Mouse (Mus musculus) adrenal gland, postnatal 25 days (tissue): Measurements from ENCODE around the gene Ncoa6. TPM values are rescaled to one million over a fixed set of nuclear protein-coding genes. Genes with fewer than 3 reads are reported as not detected.

Experiments used
- DNase-seq: peaks from one replicate; pipeline ENCODE4 v3.0.0; 2021; ENCODE audit warnings: mixed read lengths
- microRNA-seq, 2 experiments: library from miRNA; unstranded; fragments of <30 nt; microRNA quantifications; one replicate each; pipeline ENCODE4 v1.2.0; 2021
- total RNA-seq: library from RNA; stranded (reverse); gene quantifications from 2 replicates; pipeline ENCODE4 v1.2.3, GENCODE M21; 2021

Gene Ncoa6
- total RNA-seq, 1 experiment from 2014 or later = 58.4 TPM

- no peak for DNase-seq
Measured at GRCm38 (mm10) chr2:155367635-155368284, 105.9 kb downstream of the Ncoa6 start.

GRCm38 (mm10) chr2:155357686-155358399 is 115.9 kb downstream of the Ncoa6 start:
- DNase-seq = no peak

- peak; percentile 89 for DNase-seq
Measured at GRCm38 (mm10) chr2:155356971-155357591, 116.6 kb downstream of the Ncoa6 start, which contains the start of gene Pigu. TSS of gene Pigu (minus strand) at chr2:155357430.

GRCm38 (mm10) chr2:155354402-155354801 is 119.3 kb downstream of the Ncoa6 start:
- DNase-seq = no peak

DNA sequence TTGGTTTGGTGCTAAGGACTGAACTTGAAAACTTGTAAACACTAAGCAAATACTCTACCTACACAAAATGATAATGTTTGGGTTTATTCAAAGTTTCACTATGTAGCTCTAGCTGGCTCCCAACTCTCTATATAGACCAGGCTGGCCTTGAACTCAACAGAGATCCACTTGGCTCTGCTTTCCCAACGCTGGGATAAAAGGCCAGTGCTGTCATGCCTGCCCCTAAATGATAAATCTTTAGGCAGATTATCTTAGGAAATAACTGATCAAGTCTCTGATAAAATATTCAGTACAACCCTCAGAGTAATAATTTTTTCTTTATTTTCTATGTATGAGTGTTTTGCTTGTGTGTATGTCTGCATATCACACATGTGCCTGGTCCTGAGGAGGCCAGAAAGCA is 127.0 kb downstream of the Ncoa6 start:
- no peak for DNase-seq

Small RNA genes lying within 50 kb of the gene (microRNA-seq; reads per million reads assigned to microRNA genes)
- gene Mir695 = 0 reads per million in 2 experiments

Other genes starting within 250 kb of the Ncoa6 start
- gene Dynlrb1, start 237.4 kb downstream of the Ncoa6 start, total RNA-seq = 391 and 422 TPM in 2 replicates
- gene Map1lc3a, start 197.6 kb downstream of the Ncoa6 start, total RNA-seq = 818 and 895 TPM in 2 replicates
- gene Pigu, start 116.5 kb downstream of the Ncoa6 start, total RNA-seq = 40.9 and 46.2 TPM in 2 replicates
- gene Trp53inp2, start 92.8 kb downstream of the Ncoa6 start, total RNA-seq = 322 and 410 TPM in 2 replicates
- 89.3 and 102 TPM in 2 replicates for gene Acss2, start 44.1 kb upstream of the Ncoa6 start, total RNA-seq
- gene Ggt7, start 44.3 kb upstream of the Ncoa6 start, total RNA-seq = 2.3 and 5.3 TPM in 2 replicates
- 67.6 and 82.2 TPM in 2 replicates for gene Gss, start 118.9 kb upstream of the Ncoa6 start, total RNA-seq
- gene Myh7b, start 137.3 kb upstream of the Ncoa6 start, total RNA-seq = 0.24 TPM in 1 of 2 replicates, not detected in the other
- gene Trpc4ap, start 218.5 kb upstream of the Ncoa6 start, total RNA-seq = 150 and 170 TPM in 2 replicates